Mouse (Mus musculus) kidney, postnatal 10 days (tissue): ENCODE measurements around the gene Trim66.

ENCODE experiments used
- DNase-seq: peaks from one replicate; pipeline ENCODE4 v3.0.0; 2021; ENCODE audit warnings: mixed read lengths

Gene Trim66

GRCm38 (mm10) chr7:109508034-109508433 lies at the start of gene Trim66:
TSS of gene Trim66 (minus strand) at chr7:109508134.
- no peak for DNase-seq

- DNase-seq, result no peak
Observed at GRCm38 (mm10) chr7:109546726-109547125, 38.8 kb upstream of the Trim66 start.

GRCm38 (mm10) chr7:109546186-109546585 lies 38.3 kb upstream of the Trim66 start:
- no peak for DNase-seq

- DNase-seq, result no peak
Observed at GRCm38 (mm10) chr7:109545255-109545993, 37.5 kb upstream of the Trim66 start.

GRCm38 (mm10) chr7:109544792-109545191 lies 36.9 kb upstream of the Trim66 start:
- no peak for DNase-seq

GRCm38 (mm10) chr7:109542364-109542628 lies 34.4 kb upstream of the Trim66 start:
- no peak for DNase-seq

- DNase-seq, result no peak
Observed at GRCm38 (mm10) chr7:109541609-109542363, 33.9 kb upstream of the Trim66 start.

GRCm38 (mm10) chr7:109540902-109541301 lies 33.0 kb upstream of the Trim66 start:
- no peak for DNase-seq

GRCm38 (mm10) chr7:109536451-109536946 lies 28.6 kb upstream of the Trim66 start:
- peak; percentile 85 for DNase-seq

GRCm38 (mm10) chr7:109534921-109535320 lies 27.0 kb upstream of the Trim66 start:
- DNase-seq, result peak; percentile 11

GRCm38 (mm10) chr7:109533888-109534287 lies 26.0 kb upstream of the Trim66 start:
- DNase-seq, result peak; percentile 3

- peak; percentile 4 for DNase-seq
Observed at GRCm38 (mm10) chr7:109533129-109533528, 25.2 kb upstream of the Trim66 start.

- peak; percentile 3 for DNase-seq
Observed at GRCm38 (mm10) chr7:109532691-109533090, 24.8 kb upstream of the Trim66 start.

GRCm38 (mm10) chr7:109531501-109531900 lies 23.6 kb upstream of the Trim66 start:
- DNase-seq, result peak; percentile 5

GRCm38 (mm10) chr7:109529741-109530140 lies 21.8 kb upstream of the Trim66 start:
- DNase-seq, result peak; percentile 3

- DNase-seq, result peak; percentile 80
Observed at GRCm38 (mm10) chr7:109528356-109528755, 20.4 kb upstream of the Trim66 start.

- DNase-seq, result peak; percentile 3
Observed at GRCm38 (mm10) chr7:109527536-109527935, 19.6 kb upstream of the Trim66 start.

GRCm38 (mm10) chr7:109525740-109526663 lies 18.1 kb upstream of the Trim66 start:
- peak; percentile 16 for DNase-seq

- no peak for DNase-seq
Observed at GRCm38 (mm10) chr7:109524763-109525162, 16.8 kb upstream of the Trim66 start.

GRCm38 (mm10) chr7:109524442-109524744 lies 16.5 kb upstream of the Trim66 start:
- no peak for DNase-seq

GRCm38 (mm10) chr7:109523741-109524441 lies 16.0 kb upstream of the Trim66 start:
- peak; percentile 26 for DNase-seq

- no peak for DNase-seq
Observed at GRCm38 (mm10) chr7:109523304-109523703, 15.4 kb upstream of the Trim66 start.

- no peak for DNase-seq
Observed at GRCm38 (mm10) chr7:109522084-109522483, 14.2 kb upstream of the Trim66 start.
